9 mouse cellular contexts compared by ENCODE assay signal in the genomic region with DNA sequence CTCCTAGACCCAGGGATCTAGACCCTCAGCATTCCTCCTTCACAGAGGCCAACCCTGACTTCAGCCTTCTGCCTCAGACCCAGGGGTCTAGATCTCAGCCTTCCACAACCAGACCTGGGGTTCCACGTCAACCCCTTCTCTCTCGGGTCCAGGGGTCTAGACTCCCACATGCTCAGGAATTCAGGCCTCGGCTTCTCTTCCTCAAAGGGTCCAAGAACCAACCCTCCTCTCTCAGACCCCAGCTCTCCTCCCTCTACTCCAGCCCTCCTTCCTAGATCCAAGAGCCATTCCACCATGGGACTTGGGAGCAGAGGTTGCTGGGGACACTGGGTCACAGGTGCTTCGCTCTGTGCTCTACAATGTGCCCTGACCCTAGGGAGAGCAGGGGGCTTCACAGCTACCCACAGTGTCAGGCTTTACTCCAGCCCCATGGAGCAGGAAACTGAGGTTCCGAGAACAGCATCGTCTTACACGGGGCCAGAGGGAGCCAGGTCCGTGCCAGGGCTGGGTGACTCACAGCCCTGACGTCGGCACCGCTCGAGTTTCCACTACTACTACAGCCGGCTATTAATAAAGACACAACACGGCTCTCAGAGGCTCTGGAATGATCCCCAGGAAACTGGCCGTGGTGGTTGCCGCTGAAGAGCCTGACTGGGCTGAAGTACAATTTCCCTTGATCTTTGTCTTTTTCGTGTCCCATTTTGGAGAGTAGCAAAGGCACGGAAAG. TPM values are rescaled to one million over a fixed set of nuclear protein-coding genes. Genes with fewer than 3 reads are reported as not detected.
DNase-seq lines count a peak whose midpoint lies in the region; ATAC-seq and TF ChIP-seq lines count a peak whose summit lies in the region.
"Had no signal": no experiment of that assay in that cellular context is flagged by ENCODE, and none has a peak within 500 bp of the region (broad histone marks: within the 10 kb centered on the region; RNA-seq: fewer than 3 reads in every experiment).

No protein-coding gene starts in this region.

- no peaks in the 10 kb centered on the region for H3K36me3 ChIP-seq in embryonic facial prominence, embryonic 11.5 days (replicated peaks; ENCODE audit: control insufficient read depth, insufficient read depth, low read depth, low read length)
- no peaks in the 10 kb centered on the region for H3K36me3 ChIP-seq in embryonic facial prominence, embryonic 10.5 days (replicated peaks)
- H3K36me3 ChIP-seq in CH12.LX (replicated peaks in 1 of 2; ENCODE audit: control insufficient read depth in 1 of 2, insufficient read depth in 1 of 2, low read length in 1 of 2) = no peaks in the 10 kb centered on the region
- no peaks in the 10 kb centered on the region for H3K36me3 ChIP-seq in midbrain, embryonic 16.5 days (ENCODE audit: control insufficient read depth, insufficient read depth, low read length)

- H3K4me1 ChIP-seq in embryonic facial prominence, embryonic 11.5 days (ENCODE audit: control insufficient read depth, insufficient read depth, low read length) = no peaks in the 10 kb centered on the region
- 0 out of 2 replicates have a peak, but pooled peaks cover 3% of the 10 kb centered on the region for H3K4me1 ChIP-seq in embryonic facial prominence, embryonic 10.5 days
- H3K4me1 ChIP-seq in CH12.LX (ENCODE audit: control insufficient read depth in 1 of 2, insufficient read depth in 2 of 2) = 0 out of 4 replicates have a peak, but pooled peaks cover 2 to 6% of the 10 kb centered on the region in 2 experiments
- no peaks in the 10 kb centered on the region for H3K4me1 ChIP-seq in midbrain, embryonic 16.5 days (ENCODE audit: control insufficient read depth, insufficient read depth, low read length)

- 0 out of 2 replicates have a peak overlapping the region, but pooled peaks have one; percentile 2 for H3K9ac ChIP-seq in embryonic facial prominence, embryonic 11.5 days (replicated peaks; ENCODE audit: low read length)
- H3K9ac ChIP-seq in CH12.LX (ENCODE audit: insufficient read depth, low read depth) = no peak overlapping the region
- H3K9ac ChIP-seq in midbrain, embryonic 16.5 days (ENCODE audit: low read depth, low read length) = no peak overlapping the region

- H3K4me3 ChIP-seq in embryonic facial prominence, embryonic 11.5 days (ENCODE audit: low read depth, low read length) = no peak overlapping the region
- no peak overlapping the region for H3K4me3 ChIP-seq in embryonic facial prominence, embryonic 10.5 days
- H3K4me3 ChIP-seq in CH12.LX (replicated peaks in 1 of 3; ENCODE audit: low read depth in 2 of 3, low read length in 2 of 3, poor library complexity in 1 of 3) = no peak overlapping the region
- H3K4me3 ChIP-seq in midbrain, embryonic 16.5 days (ENCODE audit: low read depth, low read length) = no peak overlapping the region

- no peaks in the 10 kb centered on the region for H3K79me2 ChIP-seq in CH12.LX (replicated peaks; ENCODE audit: control insufficient read depth, extremely low read depth, insufficient read depth, poor library complexity, severe bottlenecking)

- H3K4me2 ChIP-seq in embryonic facial prominence, embryonic 11.5 days (ENCODE audit: low read depth, low read length) = no peak overlapping the region
- H3K4me2 ChIP-seq in CH12.LX (ENCODE audit: insufficient read depth, low read depth, poor library complexity, severe bottlenecking) = peak overlapping the region; percentile 5; the same call in 1 of the 2 replicates
- H3K4me2 ChIP-seq in midbrain, embryonic 16.5 days (ENCODE audit: low read length) = no peak overlapping the region

- H3K9me3 ChIP-seq in embryonic facial prominence, embryonic 11.5 days (replicated peaks; ENCODE audit: control insufficient read depth, low read length) = no peaks in the 10 kb centered on the region
- peaks cover 4% of the 10 kb centered on the region; the same call in 1 of the 2 replicates for H3K9me3 ChIP-seq in embryonic facial prominence, embryonic 10.5 days
- H3K9me3 ChIP-seq in CH12.LX (replicated peaks; ENCODE audit: low read length) = peaks cover 8% of the 10 kb centered on the region
- H3K9me3 ChIP-seq in midbrain, embryonic 16.5 days (replicated peaks; ENCODE audit: control insufficient read depth, low read length, poor library complexity, severe bottlenecking) = no peaks in the 10 kb centered on the region

- WGBS in embryonic facial prominence, embryonic 11.5 days = 70% methylated on average over 18 of the region's 18 CpGs
- WGBS in embryonic facial prominence, embryonic 10.5 days = 70% methylated on average over 18 of the region's 18 CpGs
- WGBS in midbrain, embryonic 16.5 days = 81% methylated on average over 18 of the region's 18 CpGs

- TF ChIP-seq POLR2A in CH12.LX (IDR thresholded peaks at IDR 0.05; ENCODE audit: low read depth, low read length) = no peak

- dilution Hi-C loops in CH12.LX (cut with MboI; ENCODE audit: extremely low pct_ligation_motif_present, extremely low pct_unique_long_range_greater_than_20kb, low sequenced_read_pairs) = no loop called here

- in situ Hi-C loops in CH12.LX (cut with MboI; ENCODE audit: low pct_ligation_motif_present, low pct_unique_long_range_greater_than_20kb, low sequenced_read_pairs) = no loop called here

- no peak for TF ChIP-seq CTCF in CH12.LX (conservative IDR thresholded peaks at IDR 0.05 in 1 of 2, IDR thresholded peaks at IDR 0.05 in 1 of 2; ENCODE audit: low read depth in 2 of 2, low read length in 2 of 2)

- TF ChIP-seq RAD21 in CH12.LX (IDR thresholded peaks at IDR 0.05; ENCODE audit: low read depth, low read length) = no peak

- DNase-seq in embryonic facial prominence, embryonic 11.5 days (ENCODE audit: low spot score) = no peak
- no peak for DNase-seq in embryonic facial prominence, embryonic 10.5 days (ENCODE audit: low spot score)
- peak; percentile 21 for DNase-seq in CH12.LX (ENCODE audit: extremely low read depth)
- peak; percentile 80 to 85 for DNase-seq in gastrocnemius, adult 8-10 months (ENCODE audit: low spot score in 2 of 2)
- peak; percentile 82 for DNase-seq in heart, postnatal 4 days
- no peak for DNase-seq in B cell, adult 2 months
- no peak for DNase-seq in yolk sac, embryonic 10.5 days (ENCODE audit: low spot score)

- no peaks in the 10 kb centered on the region for H3K27me3 ChIP-seq in embryonic facial prominence, embryonic 11.5 days (ENCODE audit: control insufficient read depth, insufficient read depth, low read length)
- no peaks in the 10 kb centered on the region for H3K27me3 ChIP-seq in embryonic facial prominence, embryonic 10.5 days (replicated peaks; ENCODE audit: low read depth, poor library complexity, severe bottlenecking)
- peaks cover 61% of the 10 kb centered on the region for H3K27me3 ChIP-seq in CH12.LX (replicated peaks)
- H3K27me3 ChIP-seq in midbrain, embryonic 16.5 days (ENCODE audit: control insufficient read depth, insufficient read depth, low read depth, low read length) = no peaks in the 10 kb centered on the region

- H3K27ac ChIP-seq in embryonic facial prominence, embryonic 11.5 days (replicated peaks; ENCODE audit: low read depth, low read length) = no peak overlapping the region
- H3K27ac ChIP-seq in embryonic facial prominence, embryonic 10.5 days (replicated peaks) = no peak overlapping the region
- no peak overlapping the region for H3K27ac ChIP-seq in CH12.LX (ENCODE audit: insufficient read depth, low read depth)
- H3K27ac ChIP-seq in midbrain, embryonic 16.5 days (ENCODE audit: low read length) = no peak overlapping the region

- no peak for ATAC-seq in embryonic facial prominence, embryonic 11.5 days (replicated peaks; ENCODE audit: insufficient number of reproducible peaks, low FRiP score, low TSS enrichment, low read depth)
- ATAC-seq in midbrain, embryonic 16.5 days = no peak

- no peak for TF ChIP-seq EP300 in CH12.LX (IDR thresholded peaks at IDR 0.05; ENCODE audit: low read length)

RNA-seq across cellular contexts. Expression of gene Sbk3, which starts 1.5 kb away (rescaled TPM):
- polyA plus RNA-seq in embryonic facial prominence, embryonic 11.5 days (2014; fragmentation: Nextera tagmentation; extraction: Ambion mirVana) = 0.06 TPM in 1 of 2 replicates, not detected in the other
- 0.05 TPM in 1 of 2 replicates, not detected in the other for polyA plus RNA-seq in embryonic facial prominence, embryonic 10.5 days (2016; fragmentation: Nextera tagmentation; extraction: Ambion mirVana)
- total RNA-seq in CH12.LX (2012; rRNA removed) = not detected in 2 replicates
- not detected in 2 replicates for total RNA-seq in CH12.LX (2014; rRNA removed)
- polyA plus RNA-seq in CH12.LX (2012; ENCODE audit: insufficient read length, low read depth) = not detected in 2 replicates
- total RNA-seq in gastrocnemius, adult 8-10 months (2022) = 1 to 10 TPM in 3 of 4 experiments, under 1 TPM in 1; 0.58 to 1.6 (median 1.1) TPM
- 10 to 100 TPM; 21.0 to 24.3 TPM for total RNA-seq in heart, postnatal 4 days (2021)
- 0.60 and 0.93 TPM in 2 replicates for polyA plus RNA-seq in midbrain, embryonic 16.5 days (2015; fragmentation: Nextera tagmentation; extraction: Ambion mirVana)

RNA-seq across cellular contexts. Expression of gene Sbk2, which starts 8.3 kb away (rescaled TPM):
- polyA plus RNA-seq in embryonic facial prominence, embryonic 11.5 days (2014; fragmentation: Nextera tagmentation; extraction: Ambion mirVana) = 0.21 TPM in 1 of 2 replicates, not detected in the other
- 0.09 TPM in 1 of 2 replicates, not detected in the other for polyA plus RNA-seq in embryonic facial prominence, embryonic 10.5 days (2016; fragmentation: Nextera tagmentation; extraction: Ambion mirVana)
- total RNA-seq in CH12.LX (2012; rRNA removed) (0.08 and 0.30 TPM in 2 replicates), CH12.LX (2014; rRNA removed) (not detected in 2 replicates)
- polyA plus RNA-seq in CH12.LX (2012; ENCODE audit: insufficient read length, low read depth) = 0.10 TPM in 1 of 2 replicates, not detected in the other
- total RNA-seq in gastrocnemius, adult 8-10 months (2022) = 10 to 100 TPM; 55.4 to 88.7 (median 62.8) TPM
- total RNA-seq in heart, postnatal 4 days (2021) = 10 to 100 TPM; 10.6 TPM
- polyA plus RNA-seq in midbrain, embryonic 16.5 days (2015; fragmentation: Nextera tagmentation; extraction: Ambion mirVana) = 0.18 TPM in 1 of 2 replicates, not detected in the other
- polyA plus RNA-seq: neural tube, embryonic 11.5 days had no signal

RNA-seq across cellular contexts. Expression of gene Zfp579, which starts 23.5 kb away (rescaled TPM):
- polyA plus RNA-seq in embryonic facial prominence, embryonic 11.5 days (2014; fragmentation: Nextera tagmentation; extraction: Ambion mirVana) = 25.3 and 28.4 TPM in 2 replicates
- 24.8 and 29.3 TPM in 2 replicates for polyA plus RNA-seq in embryonic facial prominence, embryonic 10.5 days (2016; fragmentation: Nextera tagmentation; extraction: Ambion mirVana)
- total RNA-seq in CH12.LX (2012; rRNA removed) (2.8 and 3.4 TPM in 2 replicates), CH12.LX (2014; rRNA removed) (1.0 and 1.1 TPM in 2 replicates)
- polyA plus RNA-seq in CH12.LX (2012; ENCODE audit: insufficient read length, low read depth) = 8.5 and 11.3 TPM in 2 replicates
- 1 to 10 TPM; 7.1 to 9.8 (median 8.7) TPM for total RNA-seq in gastrocnemius, adult 8-10 months (2022)
- 10 to 100 TPM; 28.4 to 38.0 TPM for total RNA-seq in heart, postnatal 4 days (2021)
- polyA plus RNA-seq in midbrain, embryonic 16.5 days (2015; fragmentation: Nextera tagmentation; extraction: Ambion mirVana) = 56.3 and 69.2 TPM in 2 replicates

RNA-seq across cellular contexts. Expression of gene Zfp524, which starts 41.7 kb away (rescaled TPM):
- 7.5 and 9.4 TPM in 2 replicates for polyA plus RNA-seq in embryonic facial prominence, embryonic 11.5 days (2014; fragmentation: Nextera tagmentation; extraction: Ambion mirVana)
- polyA plus RNA-seq in embryonic facial prominence, embryonic 10.5 days (2016; fragmentation: Nextera tagmentation; extraction: Ambion mirVana) = 7.8 and 8.0 TPM in 2 replicates
- total RNA-seq in CH12.LX (2012; rRNA removed) (7.9 and 8.4 TPM in 2 replicates), CH12.LX (2014; rRNA removed) (3.1 and 4.4 TPM in 2 replicates)
- 2.3 and 2.8 TPM in 2 replicates for polyA plus RNA-seq in CH12.LX (2012; ENCODE audit: insufficient read length, low read depth)
- total RNA-seq in gastrocnemius, adult 8-10 months (2022) = 10 to 100 TPM in 2 of 4 experiments, 1 to 10 TPM in 2; 8.3 to 11.7 (median 10.2) TPM
- 1 to 10 TPM; 6.0 to 6.4 TPM for total RNA-seq in heart, postnatal 4 days (2021)
- polyA plus RNA-seq in midbrain, embryonic 16.5 days (2015; fragmentation: Nextera tagmentation; extraction: Ambion mirVana) = 6.7 and 7.9 TPM in 2 replicates

RNA-seq across cellular contexts. Expression of gene Fiz1, which starts 42.0 kb away (rescaled TPM):
- polyA plus RNA-seq in embryonic facial prominence, embryonic 11.5 days (2014; fragmentation: Nextera tagmentation; extraction: Ambion mirVana) = 42.5 and 43.0 TPM in 2 replicates
- polyA plus RNA-seq in embryonic facial prominence, embryonic 10.5 days (2016; fragmentation: Nextera tagmentation; extraction: Ambion mirVana) = 55.6 and 56.5 TPM in 2 replicates
- total RNA-seq in CH12.LX (2012; rRNA removed) (23.7 and 24.3 TPM in 2 replicates), CH12.LX (2014; rRNA removed) (13.5 and 18.4 TPM in 2 replicates)
- polyA plus RNA-seq in CH12.LX (2012; ENCODE audit: insufficient read length, low read depth) = 37.1 and 40.8 TPM in 2 replicates
- 10 to 100 TPM; 22.4 to 25.7 (median 24.6) TPM for total RNA-seq in gastrocnemius, adult 8-10 months (2022)
- 10 to 100 TPM; 26.4 to 26.9 TPM for total RNA-seq in heart, postnatal 4 days (2021)
- polyA plus RNA-seq in midbrain, embryonic 16.5 days (2015; fragmentation: Nextera tagmentation; extraction: Ambion mirVana) = 30.7 and 35.5 TPM in 2 replicates

Comparison
In these comparisons a context has a peak if more than half of its experiments do, and no peak if none do; other contexts are left out.
1. DNase-seq: peak in CH12.LX (single experiment), gastrocnemius, adult 8-10 months (2 of 2) and heart, postnatal 4 days (single experiment); none in embryonic facial prominence, embryonic 11.5 days (single experiment), embryonic facial prominence, embryonic 10.5 days (single experiment), B cell, adult 2 months (0 of 2) and yolk sac, embryonic 10.5 days (single experiment).